Mouse (Mus musculus): ENCODE data around the gene Cfap61.

- no peak for TF ChIP-seq CTCF (IDR thresholded peaks at IDR 0.05; ENCODE audit: extremely low read depth, insufficient read depth, low read length)
- TF ChIP-seq POLR2A (IDR thresholded peaks at IDR 0.05; ENCODE audit: extremely low read depth, insufficient read depth, low read length): no peak
These were observed 315.8 kb downstream of the Cfap61 start for GRCm38 (mm10) chr2:146250236-146250904.
